Mouse (Mus musculus): Measurements from ENCODE around the gene 4930415O20Rik. TPM values are rescaled to one million over a fixed set of nuclear protein-coding genes. Genes with fewer than 3 reads are reported as not detected.
A peak's percentile ranks its signal among the peaks of the same experiment; 100 is the strongest.

The 4930415O20Rik gene
- polyA plus RNA-seq, 1 experiment from 2014 or later, result not detected

DNA sequence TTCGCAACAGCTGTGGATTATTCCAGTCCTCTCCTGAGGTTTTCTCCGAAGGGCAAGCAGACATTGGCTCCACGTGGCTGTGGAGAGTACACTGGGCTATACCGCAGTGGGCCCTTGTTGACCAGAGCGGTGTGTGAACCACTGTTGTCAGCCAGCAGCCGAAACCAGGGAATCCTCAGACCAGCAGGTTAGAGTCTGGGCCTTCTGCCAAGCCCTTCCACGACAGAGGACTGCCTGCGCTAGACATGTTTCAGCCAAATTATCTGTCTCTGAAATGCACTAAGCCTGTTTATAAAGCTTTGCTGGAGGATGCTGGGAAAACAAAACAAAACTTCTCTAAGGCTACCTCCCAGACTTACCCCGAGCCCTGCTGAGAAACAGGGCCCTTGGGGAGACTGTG is 43.7 kb downstream of the 4930415O20Rik start:
- no peak overlapping the region for H3K4me3 ChIP-seq (ENCODE audit: low read depth, low read length)
- H3K36me3 ChIP-seq (ENCODE audit: control insufficient read depth, insufficient read depth, low read length), result no peaks in the 10 kb centered on the region
- H3K4me1 ChIP-seq (ENCODE audit: control insufficient read depth, insufficient read depth, low read length), result 0 out of 2 replicates have a peak, but pooled peaks cover 9% of the 10 kb centered on the region
- H3K27me3 ChIP-seq (replicated peaks; ENCODE audit: control insufficient read depth, insufficient read depth, low read length), result no peaks in the 10 kb centered on the region
- DNase-seq (ENCODE audit: low spot score) (peak; percentile 77), ATAC-seq (ENCODE audit: low read depth) (no peak)
- H3K4me2 ChIP-seq (ENCODE audit: low read depth, low read length), result no peak overlapping the region
- no peaks in the 10 kb centered on the region for H3K9me3 ChIP-seq (ENCODE audit: control insufficient read depth, low read length)
- no peak overlapping the region for H3K9ac ChIP-seq (ENCODE audit: low read depth, low read length)
- 35% methylated on average over 9 of the region's 9 CpGs for WGBS
- H3K27ac ChIP-seq (replicated peaks; ENCODE audit: low read depth, low read length), result 0 out of 2 replicates have a peak overlapping the region, but pooled peaks have one; percentile 11

DNA sequence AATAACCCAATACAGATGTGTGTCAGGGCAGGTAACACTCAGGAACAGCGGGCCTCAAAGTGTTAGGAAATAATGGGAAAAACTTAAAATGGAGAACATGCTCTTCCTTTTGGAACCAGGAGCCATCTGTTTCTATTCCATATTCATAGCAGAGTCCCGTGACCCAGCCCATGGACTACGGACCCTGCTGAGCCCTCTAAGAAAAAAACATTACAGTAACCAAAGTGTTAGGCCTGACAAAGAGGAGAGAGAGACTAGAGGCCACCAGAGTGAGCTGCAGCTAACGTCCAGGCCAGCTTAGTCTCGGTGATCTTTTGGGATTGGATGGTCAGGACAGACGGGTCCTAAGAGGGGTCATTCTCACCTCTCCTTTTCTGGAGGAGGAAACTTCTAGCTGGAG is 44.2 kb downstream of the 4930415O20Rik start:
- Histone ChIP-seq H3K9me3 (ENCODE audit: control insufficient read depth, low read length) (no peaks in the 10 kb centered on the region), H3K27ac (replicated peaks; ENCODE audit: low read depth, low read length) (0 out of 2 replicates have a peak overlapping the region, but pooled peaks have one; percentile 2), H3K4me3 (ENCODE audit: low read depth, low read length) (no peak overlapping the region), H3K9ac (ENCODE audit: low read depth, low read length) (no peak overlapping the region), H3K4me2 (ENCODE audit: low read depth, low read length) (no peak overlapping the region), H3K27me3 (replicated peaks; ENCODE audit: control insufficient read depth, insufficient read depth, low read length) (no peaks in the 10 kb centered on the region), H3K36me3 (ENCODE audit: control insufficient read depth, insufficient read depth, low read length) (no peaks in the 10 kb centered on the region), H3K4me1 (ENCODE audit: control insufficient read depth, insufficient read depth, low read length) (0 out of 2 replicates have a peak, but pooled peaks cover 9% of the 10 kb centered on the region)
- ATAC-seq (ENCODE audit: low read depth), result no peak
- no peak for DNase-seq (ENCODE audit: low spot score)
- WGBS, result 35% methylated on average over 6 of the region's 6 CpGs

DNA sequence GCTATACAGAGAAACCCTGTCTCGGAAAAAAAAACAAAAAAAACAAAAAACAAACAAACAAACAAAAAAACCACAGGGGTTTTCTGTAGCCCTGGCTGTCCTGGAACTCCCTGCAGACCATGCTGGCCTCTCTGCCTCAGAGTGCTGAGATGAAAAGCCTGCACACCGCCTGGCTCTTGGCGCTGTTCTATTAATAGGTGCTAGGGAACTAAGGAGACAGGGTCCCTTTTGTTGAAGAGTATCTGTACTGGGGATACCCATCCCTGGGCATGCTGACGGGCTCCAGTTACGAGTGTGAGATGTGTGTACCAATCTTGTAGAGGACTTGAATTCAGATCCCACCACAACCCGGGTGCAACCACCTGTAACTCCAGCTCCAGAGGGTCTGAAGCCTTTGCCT is 44.9 kb downstream of the 4930415O20Rik start:
- 68% methylated on average over 6 of the region's 6 CpGs for WGBS
- DNase-seq (ENCODE audit: low spot score) (no peak), ATAC-seq (ENCODE audit: low read depth) (no peak)

DNA sequence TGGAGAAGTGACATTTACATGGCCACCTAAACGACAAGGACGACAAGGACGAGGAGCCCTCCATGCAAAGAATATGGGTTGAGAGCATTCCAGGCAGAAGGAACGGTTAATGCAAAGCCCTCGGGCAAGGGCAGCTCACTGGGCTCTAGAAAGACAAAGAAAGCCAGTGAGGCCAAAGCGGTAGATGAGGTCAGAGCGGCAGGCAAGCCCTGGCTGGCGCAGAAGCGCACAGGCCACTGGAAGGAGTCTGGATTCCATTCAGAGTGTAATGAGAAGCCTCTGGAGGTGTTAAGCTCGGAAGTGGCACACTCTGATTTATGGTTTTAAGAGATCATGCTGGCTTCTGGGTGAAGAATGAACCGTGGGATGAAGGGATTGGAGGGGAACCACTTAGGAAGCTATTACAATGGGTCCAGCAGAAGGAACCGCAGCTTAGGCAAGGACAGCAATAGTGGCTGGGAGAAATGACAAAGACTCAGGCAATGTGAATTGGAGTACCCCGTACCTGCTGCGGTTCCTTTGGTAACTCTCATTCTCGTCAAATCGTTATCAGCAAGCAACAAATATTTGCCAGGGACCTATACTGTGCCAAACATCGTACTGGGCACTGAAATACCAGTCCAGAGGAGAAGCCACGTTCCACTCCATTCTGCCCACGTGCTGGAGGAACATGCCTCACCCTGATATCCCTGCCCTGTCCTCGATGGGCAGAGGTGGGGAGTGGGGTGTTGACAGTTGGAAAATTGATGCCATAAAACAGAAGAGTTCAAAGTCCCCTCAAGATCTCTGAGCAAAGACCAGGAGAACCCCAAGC is 45.8 kb downstream of the 4930415O20Rik start:
- Histone ChIP-seq H3K27ac (replicated peaks; ENCODE audit: low read depth, low read length) (no peak overlapping the region), H3K4me2 (ENCODE audit: low read depth, low read length) (peak overlapping the region; percentile 38), H3K9me3 (ENCODE audit: control insufficient read depth, low read length) (no peaks in the 10 kb centered on the region), H3K9ac (ENCODE audit: low read depth, low read length) (no peak overlapping the region), H3K27me3 (replicated peaks; ENCODE audit: control insufficient read depth, insufficient read depth, low read length) (no peaks in the 10 kb centered on the region), H3K4me3 (ENCODE audit: low read depth, low read length) (no peak overlapping the region), H3K36me3 (ENCODE audit: control insufficient read depth, insufficient read depth, low read length) (no peaks in the 10 kb centered on the region), H3K4me1 (ENCODE audit: control insufficient read depth, insufficient read depth, low read length) (0 out of 2 replicates have a peak, but pooled peaks cover 6% of the 10 kb centered on the region)
- ATAC-seq (ENCODE audit: low read depth), result no peak; the same call in 1 of the 2 replicates
- 39% methylated on average over 20 of the region's 20 CpGs for WGBS
- no peak for DNase-seq (ENCODE audit: low spot score)

More for the DNA sequence above, 44.9 kb downstream of the 4930415O20Rik start:
- no peaks in the 10 kb centered on the region for H3K36me3 ChIP-seq (ENCODE audit: control insufficient read depth, insufficient read depth, low read length)
- H3K9ac ChIP-seq (ENCODE audit: low read depth, low read length), result no peak overlapping the region
- H3K9me3 ChIP-seq (ENCODE audit: control insufficient read depth, low read length), result no peaks in the 10 kb centered on the region
- 0 out of 2 replicates have a peak, but pooled peaks cover 6% of the 10 kb centered on the region for H3K4me1 ChIP-seq (ENCODE audit: control insufficient read depth, insufficient read depth, low read length)
- H3K27ac ChIP-seq (replicated peaks; ENCODE audit: low read depth, low read length), result no peak overlapping the region
- no peak overlapping the region for H3K4me2 ChIP-seq (ENCODE audit: low read depth, low read length)
- H3K27me3 ChIP-seq (replicated peaks; ENCODE audit: control insufficient read depth, insufficient read depth, low read length), result no peaks in the 10 kb centered on the region
- H3K4me3 ChIP-seq (ENCODE audit: low read depth, low read length), result no peak overlapping the region

DNA sequence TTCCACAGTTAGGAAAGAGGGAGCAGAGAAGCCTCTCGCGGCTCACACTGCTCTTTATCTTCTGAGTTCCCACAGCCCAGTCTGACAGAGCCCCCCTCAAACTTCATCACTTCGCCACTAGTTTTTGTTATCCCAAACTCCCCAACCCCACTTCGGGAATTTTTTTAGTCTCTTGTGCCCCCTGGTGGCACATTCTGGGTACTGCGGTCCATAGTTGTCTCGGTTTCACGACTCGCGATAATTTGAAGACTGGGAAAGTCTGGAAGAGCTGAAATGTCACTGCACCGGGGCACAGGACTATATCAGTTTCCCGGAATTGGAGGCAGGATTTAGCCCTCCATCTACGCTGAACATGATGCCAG is 46.4 kb downstream of the 4930415O20Rik start:
- ATAC-seq (ENCODE audit: low read depth), result peak; percentile 70
- Histone ChIP-seq H3K9me3 (ENCODE audit: control insufficient read depth, low read length) (no peaks in the 10 kb centered on the region), H3K27me3 (replicated peaks; ENCODE audit: control insufficient read depth, insufficient read depth, low read length) (no peaks in the 10 kb centered on the region), H3K9ac (ENCODE audit: low read depth, low read length) (no peak overlapping the region), H3K4me3 (ENCODE audit: low read depth, low read length) (no peak overlapping the region), H3K27ac (replicated peaks; ENCODE audit: low read depth, low read length) (no peak overlapping the region), H3K4me2 (ENCODE audit: low read depth, low read length) (peak overlapping the region; percentile 38), H3K36me3 (ENCODE audit: control insufficient read depth, insufficient read depth, low read length) (no peaks in the 10 kb centered on the region), H3K4me1 (ENCODE audit: control insufficient read depth, insufficient read depth, low read length) (0 out of 2 replicates have a peak, but pooled peaks cover 6% of the 10 kb centered on the region)
- peak; percentile 74 for DNase-seq (ENCODE audit: low spot score)
- 1% methylated on average over 12 of the region's 12 CpGs for WGBS

DNA sequence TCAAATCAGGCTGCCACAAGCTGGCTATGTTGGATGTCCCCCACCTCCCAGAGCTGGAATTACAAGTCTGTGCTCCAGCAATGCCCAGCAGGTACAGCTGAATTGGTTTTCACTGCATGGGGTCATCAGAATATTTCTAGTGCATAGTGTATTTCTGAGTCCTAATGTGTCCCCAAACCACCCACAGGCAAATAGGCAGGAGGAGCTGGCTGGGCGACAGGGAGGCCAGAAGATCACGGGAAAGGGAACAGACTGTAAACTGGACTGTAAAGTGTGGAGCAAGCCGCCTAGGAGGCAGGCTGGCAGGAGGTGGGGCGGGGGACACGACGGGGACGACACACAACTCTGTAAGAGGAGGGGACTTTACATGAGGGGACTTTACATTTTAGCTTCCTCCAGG is 51.4 kb downstream of the 4930415O20Rik start:
- no peak overlapping the region for H3K4me2 ChIP-seq (ENCODE audit: low read depth, low read length)
- WGBS, result 8% methylated on average over 7 of the region's 7 CpGs

DNA sequence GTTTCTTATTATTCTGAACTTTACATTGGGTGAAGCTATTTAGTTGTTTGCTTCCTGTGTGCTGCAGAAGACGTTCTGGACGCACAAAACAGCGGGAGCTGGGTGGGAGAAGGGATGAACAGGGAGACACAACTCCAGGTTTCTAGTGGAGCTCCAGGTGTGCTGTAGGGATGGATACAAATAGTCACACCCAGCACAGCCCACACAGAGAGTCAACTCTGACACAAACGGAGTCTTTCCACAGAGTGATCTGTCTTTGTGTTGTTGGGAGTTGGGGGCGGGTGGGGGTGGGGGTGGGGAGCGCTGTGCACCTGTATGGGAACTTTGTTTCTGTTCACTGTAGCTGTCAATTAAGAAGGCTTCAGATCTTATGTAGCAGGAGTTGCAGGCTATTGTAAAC is 51.9 kb downstream of the 4930415O20Rik start:
- no peak overlapping the region for H3K4me3 ChIP-seq (ENCODE audit: low read depth, low read length)

More for the DNA sequence above, 51.4 kb downstream of the 4930415O20Rik start:
- no peak for DNase-seq (ENCODE audit: low spot score)
- Histone ChIP-seq H3K36me3 (ENCODE audit: control insufficient read depth, insufficient read depth, low read length) (no peaks in the 10 kb centered on the region), H3K27me3 (replicated peaks; ENCODE audit: control insufficient read depth, insufficient read depth, low read length) (no peaks in the 10 kb centered on the region), H3K4me1 (ENCODE audit: control insufficient read depth, insufficient read depth, low read length) (0 out of 2 replicates have a peak, but pooled peaks cover 3% of the 10 kb centered on the region), H3K27ac (replicated peaks; ENCODE audit: low read depth, low read length) (no peak overlapping the region), H3K9me3 (ENCODE audit: control insufficient read depth, low read length) (0 out of 2 replicates have a peak, but pooled peaks cover 6% of the 10 kb centered on the region), H3K9ac (ENCODE audit: low read depth, low read length) (no peak overlapping the region), H3K4me3 (ENCODE audit: low read depth, low read length) (no peak overlapping the region)
- ATAC-seq (ENCODE audit: low read depth), result no peak

DNA sequence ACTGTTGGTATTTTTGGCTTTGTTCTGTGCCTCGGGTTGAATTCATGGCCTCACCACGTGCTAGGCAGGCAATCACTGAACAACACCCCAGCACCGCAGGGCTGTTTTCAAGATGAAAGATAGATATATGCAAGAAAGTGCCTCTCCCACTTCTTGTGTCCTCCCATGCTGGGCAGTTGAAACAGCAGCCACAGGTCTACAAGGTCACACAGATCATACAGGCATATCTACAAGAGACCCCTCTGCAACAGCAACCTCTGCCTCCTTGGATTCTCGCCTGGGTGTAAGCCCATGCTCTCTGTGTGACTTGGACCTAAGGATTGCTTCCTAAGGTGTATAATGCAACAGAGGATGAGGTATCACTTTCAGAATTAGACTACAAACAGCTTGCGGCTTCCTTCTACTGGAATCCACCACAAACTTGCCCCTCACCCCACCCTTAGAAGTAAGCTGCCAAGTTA is 52.6 kb downstream of the 4930415O20Rik start:
- no peak overlapping the region for H3K4me2 ChIP-seq (ENCODE audit: low read depth, low read length)
- H3K4me3 ChIP-seq (ENCODE audit: low read depth, low read length), result no peak overlapping the region
- H3K9me3 ChIP-seq (ENCODE audit: control insufficient read depth, low read length), result 0 out of 2 replicates have a peak, but pooled peaks cover 6% of the 10 kb centered on the region
- H3K27me3 ChIP-seq (replicated peaks; ENCODE audit: control insufficient read depth, insufficient read depth, low read length), result no peaks in the 10 kb centered on the region
- H3K36me3 ChIP-seq (ENCODE audit: control insufficient read depth, insufficient read depth, low read length), result no peaks in the 10 kb centered on the region
- no peak overlapping the region for H3K27ac ChIP-seq (replicated peaks; ENCODE audit: low read depth, low read length)
- DNase-seq (ENCODE audit: low spot score) (no peak), ATAC-seq (ENCODE audit: low read depth) (no peak)
- H3K4me1 ChIP-seq (ENCODE audit: control insufficient read depth, insufficient read depth, low read length), result peaks cover 5% of the 10 kb centered on the region; the same call in 1 of the 2 replicates
- WGBS, result 61% methylated on average over 5 of the region's 5 CpGs
- no peak overlapping the region for H3K9ac ChIP-seq (ENCODE audit: low read depth, low read length)

More for the DNA sequence above, 51.9 kb downstream of the 4930415O20Rik start:
- no peak overlapping the region for H3K4me2 ChIP-seq (ENCODE audit: low read depth, low read length)
- 0 out of 2 replicates have a peak, but pooled peaks cover 6% of the 10 kb centered on the region for H3K9me3 ChIP-seq (ENCODE audit: control insufficient read depth, low read length)
- H3K36me3 ChIP-seq (ENCODE audit: control insufficient read depth, insufficient read depth, low read length), result no peaks in the 10 kb centered on the region
- ATAC-seq (ENCODE audit: low read depth) (no peak), DNase-seq (ENCODE audit: low spot score) (no peak)
- H3K4me1 ChIP-seq (ENCODE audit: control insufficient read depth, insufficient read depth, low read length), result 0 out of 2 replicates have a peak, but pooled peaks cover 3% of the 10 kb centered on the region
- no peak overlapping the region for H3K9ac ChIP-seq (ENCODE audit: low read depth, low read length)
- 19% methylated on average over 6 of the region's 6 CpGs for WGBS
- no peak overlapping the region for H3K27ac ChIP-seq (replicated peaks; ENCODE audit: low read depth, low read length)
- H3K27me3 ChIP-seq (replicated peaks; ENCODE audit: control insufficient read depth, insufficient read depth, low read length), result no peaks in the 10 kb centered on the region

Measured in embryonic facial prominence, embryonic 14.5 days (tissue).